Mouse (Mus musculus) embryonic facial prominence, embryonic 14.5 days (tissue): ENCODE results near the gene AC124108.1. TPM values are rescaled to one million over a fixed set of nuclear protein-coding genes. Genes with fewer than 3 reads are reported as not detected.

Source experiments
- ATAC-seq: fragments of 200-750 bp; cut with Nextera tagmentation; 2 replicates; pipeline ENCODE4 v1.8.0; 2017; ENCODE audit warnings: low read depth, moderate number of reproducible peaks, moderate TSS enrichment
- DNase-seq: peaks from one replicate; pipeline ENCODE4 v3.0.0-alpha.2; 2015; ENCODE audit warnings: low spot score
- H3K27ac ChIP-seq: fragments of 300-500 bp; sonication (generic); replicated peaks from 2 replicates; pipeline ENCODE4 v1.5.1; 2014; ENCODE audit warnings: low read depth, mild to moderate bottlenecking, low read length, moderate library complexity
- H3K27me3 ChIP-seq: fragments of 300-500 bp; sonication (generic); replicated peaks from 2 replicates; pipeline ENCODE4 v1.6.1; 2014; ENCODE audit warnings: low read length; ENCODE audit not compliant: control insufficient read depth, insufficient read depth
- H3K36me3 ChIP-seq: fragments of 300-500 bp; sonication (generic); 2 replicates; pipeline ENCODE4 v1.6.1; 2014; ENCODE audit warnings: low read length, mixed read lengths; ENCODE audit not compliant: control insufficient read depth, insufficient read depth
- H3K4me1 ChIP-seq: fragments of 300-500 bp; sonication (generic); 2 replicates; pipeline ENCODE4 v1.6.1; 2014; ENCODE audit warnings: antibody characterized with exemption, low read length; ENCODE audit not compliant: control insufficient read depth, insufficient read depth
- H3K4me2 ChIP-seq: fragments of 300-500 bp; sonication (generic); 2 replicates; pipeline ENCODE4 v1.6.1; 2014; ENCODE audit warnings: low read depth, mild to moderate bottlenecking, low read length, moderate library complexity, mixed read lengths
- H3K4me3 ChIP-seq: fragments of 300-500 bp; sonication (generic); 2 replicates; pipeline ENCODE4 v1.5.1; 2014; ENCODE audit warnings: low read depth, mild to moderate bottlenecking, low read length
- H3K9ac ChIP-seq: fragments of 300-500 bp; sonication (generic); 2 replicates; pipeline ENCODE4 v1.6.1; 2014; ENCODE audit warnings: low read depth, mild to moderate bottlenecking, low read length, moderate library complexity, mixed read lengths
- H3K9me3 ChIP-seq: fragments of 300-500 bp; sonication (generic); 2 replicates; pipeline ENCODE4 v1.6.1; 2016; ENCODE audit warnings: low read length; ENCODE audit not compliant: control insufficient read depth
- WGBS: fragments of 180-500 bp; shearing (Covaris S2); extraction: QIAGEN DNeasy Blood & Tissue Kit; methylation state at CpG from one replicate; pipeline ENCODE4 v1.1.7; 2014; 5-methylcytosine and 5-hydroxymethylcytosine counted together
- microRNA counts: library from miRNA; unstranded; fragments of <30 nt; microRNA quantifications from one replicate; lab custom pipeline; 2017
- microRNA-seq: library from miRNA; unstranded; fragments of <30 nt; microRNA quantifications from one replicate; pipeline ENCODE4, GENCODE M21; 2016; ENCODE audit warnings: borderline number of aligned reads
- polyA plus RNA-seq: library from polyadenylated mRNA; unstranded; fragments of >200 nt; fragmentation: Nextera tagmentation; extraction: Ambion mirVana; gene quantifications from 2 replicates; pipeline ENCODE4 v1.2.1, GENCODE M21; 2014

Gene AC124108.1
- polyA plus RNA-seq, 1 experiment from 2014 or later, result 0.71 TPM

- no peak overlapping the region for H3K4me2 ChIP-seq
- no peaks in the 10 kb centered on the region for H3K9me3 ChIP-seq
- H3K27ac ChIP-seq, result no peak overlapping the region
- no peak for DNase-seq
- H3K27me3 ChIP-seq, result no peaks in the 10 kb centered on the region
- H3K4me1 ChIP-seq, result no peaks in the 10 kb centered on the region
- no peak overlapping the region for H3K4me3 ChIP-seq
- no peak overlapping the region for H3K9ac ChIP-seq
- ATAC-seq, result no peak
- H3K36me3 ChIP-seq, result no peaks in the 10 kb centered on the region
- 81% methylated on average over 6 of the region's 6 CpGs for WGBS
Measured at GRCm38 (mm10) chr1:132254467-132254866, 63.2 kb downstream of the AC124108.1 start.

MicroRNAs encoded within 50 kb of the gene (microRNA counts, 519-probe panel; counts per million panel counts)
- 1,573 counts per million, percentile 8 among the panel's probes with 10 or more counts for microRNA mmu-miR-135b (lab: Ali Mortazavi, UCI)

Small RNA genes within 50 kb of the gene (microRNA-seq; reads per million reads assigned to microRNA genes)
- gene Mir135b, result 405 reads per million, percentile 67 among the genes with 10 or more reads in this experiment

Other genes with a start within 250 kb of the AC124108.1 start
- 8.5 and 11.0 TPM in 2 replicates for gene Slc45a3, start 228.5 kb upstream of the AC124108.1 start, polyA plus RNA-seq
- gene Elk4, start 183.8 kb upstream of the AC124108.1 start, polyA plus RNA-seq, result 27.6 and 39.0 TPM in 2 replicates
- 13.3 and 14.1 TPM in 2 replicates for gene Mfsd4a, start 123.4 kb upstream of the AC124108.1 start, polyA plus RNA-seq
- 2.2 and 2.5 TPM in 2 replicates for gene Cdk18, start 51.8 kb upstream of the AC124108.1 start, polyA plus RNA-seq
- gene Lemd1, start within 50 bp of the AC124108.1 start, polyA plus RNA-seq, result 0.46 and 2.0 TPM in 2 replicates
- gene Gm10188, start 38.3 kb downstream of the AC124108.1 start, polyA plus RNA-seq, result not detected in 2 replicates
- gene Klhdc8a, start 107.2 kb downstream of the AC124108.1 start, polyA plus RNA-seq, result 0.52 and 0.70 TPM in 2 replicates
- 5.2 and 6.1 TPM in 2 replicates for gene Nuak2, start 124.7 kb downstream of the AC124108.1 start, polyA plus RNA-seq
- 10.2 and 11.6 TPM in 2 replicates for gene Tmcc2, start 199.8 kb downstream of the AC124108.1 start, polyA plus RNA-seq
- 15.6 and 16.1 TPM in 2 replicates for gene Dstyk, start 226.1 kb downstream of the AC124108.1 start, polyA plus RNA-seq